ENCODE assay signal across 8 mouse cellular contexts in genomic region chrX:42342951-42343879, GRCm38 (mm10).
DNase-seq lines count a peak whose midpoint lies in the region; TF ChIP-seq lines count a peak whose summit lies in the region.
"Had no signal": no experiment of that assay in that cellular context is flagged by ENCODE, and none has a peak within 500 bp of the region (broad histone marks: within the 10 kb centered on the region; RNA-seq: fewer than 3 reads in every experiment).

No protein-coding gene starts in this region.

- WGBS in spleen, adult 2 months = 30% methylated on average over 16 of the region's 16 CpGs
- WGBS in embryonic facial prominence, embryonic 10.5 days = 18% methylated on average over 16 of the region's 16 CpGs
- 13% methylated on average over 16 of the region's 16 CpGs for WGBS in kidney, adult 2 months
- whole genome bisulfite sequencing in midbrain, embryonic 10.5 days = 18% methylated on average over 16 of the region's 16 CpGs

- TF ChIP-seq POLR2A in spleen, adult 2 months (IDR thresholded peaks at IDR 0.05; ENCODE audit: low read depth, low read length) = no peak
- no peak for TF ChIP-seq POLR2A in kidney, adult 2 months (IDR thresholded peaks at IDR 0.05; ENCODE audit: low read depth, low read length)

- no peak for TF ChIP-seq CTCF in spleen, adult 2 months (IDR thresholded peaks at IDR 0.05; ENCODE audit: extremely low read depth, insufficient read depth, insufficient read length, insufficient replicate concordance)
- TF ChIP-seq CTCF in kidney, adult 2 months (conservative IDR thresholded peaks at IDR 0.05; ENCODE audit: insufficient read depth, insufficient read length, low read depth, low read length) = no peak

- peak; percentile 13 to 29 for DNase-seq in spleen, adult 2 months (ENCODE audit: low read depth in 1 of 2, low spot score in 2 of 2)
- no peak for DNase-seq in spleen, postnatal 14 days (ENCODE audit: low spot score in 2 of 2)
- peak; percentile 23 for DNase-seq in embryonic facial prominence, embryonic 10.5 days (ENCODE audit: low spot score)
- DNase-seq in kidney, adult 2 months = peak; percentile 57
- DNase-seq in midbrain, embryonic 10.5 days (ENCODE audit: low spot score) = peak; percentile 73
- peak; percentile 70 for DNase-seq in thymus, postnatal 4 days
- DNase-seq in frontal cortex, postnatal 25 days (ENCODE audit: low spot score in 2 of 2) = no peak

- no peaks in the 10 kb centered on the region for H3K27me3 ChIP-seq in spleen, adult 2 months (ENCODE audit: control insufficient read depth, insufficient read depth, low read length)
- no peaks in the 10 kb centered on the region for H3K27me3 ChIP-seq in embryonic facial prominence, embryonic 10.5 days (replicated peaks; ENCODE audit: low read depth, poor library complexity, severe bottlenecking)
- no peaks in the 10 kb centered on the region for H3K27me3 ChIP-seq in kidney, adult 2 months (replicated peaks; ENCODE audit: control insufficient read depth, insufficient read depth, low read length)
- no peaks in the 10 kb centered on the region for H3K27me3 ChIP-seq in midbrain, embryonic 10.5 days (ENCODE audit: low read depth, poor library complexity, severe bottlenecking)

- no peaks in the 10 kb centered on the region for H3K9me3 ChIP-seq in embryonic facial prominence, embryonic 10.5 days
- no peaks in the 10 kb centered on the region for H3K9me3 ChIP-seq in midbrain, embryonic 10.5 days (replicated peaks)

- no peak overlapping the region; the same call in 1 of the 2 replicates for H3K4me3 ChIP-seq in spleen, adult 2 months (ENCODE audit: extremely low read depth, insufficient read depth, insufficient read length)
- H3K4me3 ChIP-seq in embryonic facial prominence, embryonic 10.5 days = no peak overlapping the region
- H3K4me3 ChIP-seq in kidney, adult 2 months (ENCODE audit: insufficient read depth, low read depth, low read length) = no peak overlapping the region
- H3K4me3 ChIP-seq in midbrain, embryonic 10.5 days = peak overlapping the region; percentile 24; the same call in 1 of the 2 replicates
- H3K4me3 ChIP-seq: erythroblast, embryonic 14.5 days had no signal

- H3K4me1 ChIP-seq in spleen, adult 2 months (ENCODE audit: control insufficient read depth, insufficient read depth, insufficient read length) = no peaks in the 10 kb centered on the region; the same call in 1 of the 2 replicates
- peaks cover 6% of the 10 kb centered on the region; the same call in 1 of the 2 replicates for H3K4me1 ChIP-seq in embryonic facial prominence, embryonic 10.5 days
- H3K4me1 ChIP-seq in kidney, adult 2 months (ENCODE audit: control insufficient read depth, insufficient read depth, low read length) = no peaks in the 10 kb centered on the region
- H3K4me1 ChIP-seq in midbrain, embryonic 10.5 days = peaks cover 30% of the 10 kb centered on the region

- no peaks in the 10 kb centered on the region for H3K36me3 ChIP-seq in spleen, adult 2 months (ENCODE audit: control insufficient read depth, insufficient read depth, low read length)
- H3K36me3 ChIP-seq in embryonic facial prominence, embryonic 10.5 days (replicated peaks) = no peaks in the 10 kb centered on the region
- H3K36me3 ChIP-seq in kidney, adult 2 months (ENCODE audit: control insufficient read depth, insufficient read depth, low read length) = no peaks in the 10 kb centered on the region
- no peaks in the 10 kb centered on the region for H3K36me3 ChIP-seq in midbrain, embryonic 10.5 days

- H3K27ac ChIP-seq in spleen, adult 2 months (ENCODE audit: insufficient read depth, low read length) = no peak overlapping the region
- H3K27ac ChIP-seq in embryonic facial prominence, embryonic 10.5 days (replicated peaks) = peak overlapping the region; percentile 51
- H3K27ac ChIP-seq in kidney, adult 2 months (ENCODE audit: insufficient read depth, low read depth, low read length) = 0 out of 2 replicates have a peak overlapping the region, but pooled peaks have one; percentile 31
- H3K27ac ChIP-seq in midbrain, embryonic 10.5 days (replicated peaks) = peak overlapping the region; percentile 78

Comparison
In these comparisons a context has a peak if more than half of its experiments do, and no peak if none do; other contexts are left out.
1. DNase-seq: peak in spleen, adult 2 months (2 of 2), embryonic facial prominence, embryonic 10.5 days (single experiment), kidney, adult 2 months (single experiment), midbrain, embryonic 10.5 days (single experiment) and thymus, postnatal 4 days (single experiment); none in spleen, postnatal 14 days (0 of 2) and frontal cortex, postnatal 25 days (0 of 2).